Mouse (Mus musculus) intestine, embryonic 14.5 days (tissue): Measurements from ENCODE around the gene Amt. TPM values are rescaled to one million over a fixed set of nuclear protein-coding genes. Genes with fewer than 3 reads are reported as not detected.
A peak's percentile ranks its signal among the peaks of the same experiment; 100 is the strongest.
"Not testable (repeated sequence)": the region's sequence is repeated elsewhere in the genome, so short reads cannot be mapped to it uniquely, and the experiment has no call there.

ENCODE experiments used
- ATAC-seq: fragments of 200-750 bp; cut with Nextera tagmentation; replicated peaks from 2 replicates; pipeline ENCODE4 v1.8.0; 2017; ENCODE audit warnings: low read depth, moderate number of reproducible peaks, moderate TSS enrichment, moderate library complexity; ENCODE audit not compliant: low FRiP score, low TSS enrichment
- DNase-seq: peaks from one replicate; pipeline ENCODE4 v3.0.0-alpha.2; 2018; ENCODE audit warnings: low spot score
- H3K27ac ChIP-seq: fragments of 300-500 bp; sonication (generic); 2 replicates; pipeline ENCODE4 v1.5.1; 2014; ENCODE audit warnings: low read depth, mild to moderate bottlenecking, control low read depth
- H3K27me3 ChIP-seq: fragments of 300-500 bp; sonication (generic); replicated peaks from 2 replicates; pipeline ENCODE4 v1.6.1; 2014; ENCODE audit warnings: low read length, control low read depth; ENCODE audit not compliant: control insufficient read depth, insufficient read depth
- H3K36me3 ChIP-seq: fragments of 300-500 bp; sonication (generic); 2 replicates; pipeline ENCODE4 v1.6.1; 2014; ENCODE audit warnings: low read length, control low read depth; ENCODE audit not compliant: control insufficient read depth, insufficient read depth
- H3K4me1 ChIP-seq: fragments of 300-500 bp; sonication (generic); replicated peaks from 2 replicates; pipeline ENCODE4 v1.6.1; 2014; ENCODE audit warnings: low read length, control low read depth, mixed read lengths; ENCODE audit not compliant: control insufficient read depth, insufficient read depth
- H3K4me2 ChIP-seq: fragments of 300-500 bp; sonication (generic); 2 replicates; pipeline ENCODE4 v1.6.1; 2014; ENCODE audit warnings: low read length
- H3K4me3 ChIP-seq: fragments of 300-500 bp; sonication (generic); 2 replicates; pipeline ENCODE4 v1.5.1; 2014; ENCODE audit warnings: low read depth, low read length, control low read depth, mixed read lengths
- H3K9ac ChIP-seq: fragments of 300-500 bp; sonication (generic); 2 replicates; pipeline ENCODE4 v1.6.1; 2014; ENCODE audit warnings: mild to moderate bottlenecking, low read length
- H3K9me3 ChIP-seq: fragments of 300-500 bp; sonication (generic); 2 replicates; pipeline ENCODE4 v1.6.1; 2016; ENCODE audit warnings: low read length, control low read depth; ENCODE audit not compliant: control insufficient read depth
- WGBS: fragments of 180-500 bp; shearing (Covaris S2); extraction: QIAGEN DNeasy Blood & Tissue Kit; methylation state at CpG from one replicate; pipeline ENCODE4 v1.1.7; 2014; 5-methylcytosine and 5-hydroxymethylcytosine counted together
- polyA plus RNA-seq: library from polyadenylated mRNA; unstranded; fragments of >200 nt; fragmentation: Nextera tagmentation; extraction: Ambion mirVana; gene quantifications from 2 replicates; pipeline ENCODE4 v1.2.1, GENCODE M21; 2014

The Amt gene
- polyA plus RNA-seq, 1 experiment from 2014 or later = 23.0 TPM

DNA sequence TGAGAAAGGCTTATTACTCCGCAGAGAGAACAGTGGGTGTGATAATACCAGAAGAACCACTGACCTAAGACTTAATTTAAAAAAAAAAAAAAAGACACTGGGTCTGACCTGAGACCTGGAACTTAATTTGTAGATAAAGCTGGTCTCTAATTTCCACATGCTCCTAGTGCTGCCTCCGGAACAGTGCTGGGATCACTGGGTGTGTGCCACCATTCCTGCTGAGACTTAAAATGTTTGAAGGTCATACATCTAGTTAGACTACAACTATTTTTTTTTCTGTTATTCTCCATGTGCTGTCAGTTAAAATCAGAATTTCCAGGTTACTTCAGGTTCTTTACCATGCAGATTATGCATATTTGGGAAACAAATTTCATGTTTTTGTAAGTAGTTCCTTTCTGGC is 11.5 kb downstream of the Amt start:
- Histone ChIP-seq H3K27ac (no peak overlapping the region), H3K4me1 (peaks cover 28% of the 10 kb centered on the region), H3K4me3 (peak overlapping the region; percentile 94), H3K9ac (peak overlapping the region; percentile 98), H3K36me3 (peaks cover 8% of the 10 kb centered on the region), H3K9me3 (no peaks in the 10 kb centered on the region), H3K27me3 (no peaks in the 10 kb centered on the region), H3K4me2 (peak overlapping the region; percentile 96)
- no peak for ATAC-seq
- no peak for DNase-seq
- WGBS = 61% methylated on average over 2 of the region's 2 CpGs

DNA sequence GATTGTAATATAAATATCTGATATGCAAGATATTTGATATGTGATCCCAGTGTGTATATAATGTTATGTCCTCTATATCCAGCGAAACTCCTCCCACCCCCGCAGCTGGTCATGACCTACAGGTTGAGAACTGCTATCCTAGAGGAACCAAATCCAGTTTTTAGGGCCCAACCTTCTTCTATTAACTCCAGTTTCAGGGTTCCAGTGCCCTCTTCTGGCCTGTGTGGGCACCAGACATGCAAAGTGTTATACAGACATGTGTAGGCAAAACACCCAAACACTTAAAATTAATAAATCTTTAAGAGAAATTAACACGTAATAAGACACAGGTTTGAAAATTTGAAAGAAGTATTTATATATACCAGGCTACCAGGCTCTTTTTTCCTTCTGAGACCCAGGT is 20.9 kb downstream of the Amt start:
- no peaks in the 10 kb centered on the region for H3K9me3 ChIP-seq
- WGBS = 96% methylated on average over 3 of the region's 3 CpGs

DNA sequence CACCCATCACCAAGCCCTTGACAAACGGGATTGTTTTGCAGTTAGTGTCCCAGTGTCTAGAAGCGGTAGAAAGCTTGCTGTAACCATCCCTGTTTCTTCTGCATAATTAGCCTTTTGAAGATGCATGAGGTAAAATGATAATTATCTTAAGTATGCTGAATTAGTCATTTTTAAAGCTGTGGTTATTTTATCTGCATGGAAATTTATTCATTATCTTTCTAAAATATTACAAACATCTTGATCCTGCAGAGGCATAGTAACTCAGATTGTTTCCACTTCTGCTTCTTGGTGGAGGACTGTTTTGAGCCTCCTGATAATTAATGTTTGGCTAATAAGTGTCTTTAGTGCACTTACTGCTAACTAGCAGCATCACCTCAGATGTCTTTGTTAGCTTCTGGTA is 21.8 kb downstream of the Amt start:
- no peak for ATAC-seq
- H3K4me3 ChIP-seq = no peak overlapping the region
- H3K9ac ChIP-seq = no peak overlapping the region
- H3K27me3 ChIP-seq = no peaks in the 10 kb centered on the region
- no peaks in the 10 kb centered on the region for H3K4me1 ChIP-seq
- H3K27ac ChIP-seq = no peak overlapping the region
- H3K9me3 ChIP-seq = no peaks in the 10 kb centered on the region
- WGBS = 81% methylated on average over 2 of the region's 2 CpGs
- no peak overlapping the region for H3K4me2 ChIP-seq
- no peak for DNase-seq
- peaks cover 52% of the 10 kb centered on the region for H3K36me3 ChIP-seq

More for the DNA sequence above, 20.9 kb downstream of the Amt start:
- Histone ChIP-seq H3K4me3 (no peak overlapping the region), H3K27ac (no peak overlapping the region), H3K4me1 (no peaks in the 10 kb centered on the region), H3K9ac (no peak overlapping the region), H3K27me3 (no peaks in the 10 kb centered on the region), H3K36me3 (peaks cover 52% of the 10 kb centered on the region), H3K4me2 (no peak overlapping the region)
- DNase-seq = no peak
- no peak for ATAC-seq

DNA sequence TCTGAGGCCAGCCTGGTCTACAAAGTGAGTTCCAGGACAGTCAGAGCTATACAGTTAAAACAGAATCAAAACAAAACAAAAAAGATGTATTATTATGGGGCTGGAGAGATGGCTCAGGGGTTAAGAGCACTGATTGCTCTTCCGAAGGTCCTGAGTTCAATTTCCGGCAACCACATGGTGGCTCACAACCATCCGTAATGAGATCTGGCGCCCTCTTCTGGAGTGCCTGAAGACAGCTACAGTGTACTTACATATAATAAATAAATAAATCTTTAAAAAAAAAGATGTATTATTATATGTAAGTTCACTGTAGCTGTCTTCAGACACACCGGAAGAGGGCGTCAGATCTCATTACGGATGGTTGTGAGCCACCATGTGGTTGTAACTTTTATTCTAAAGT is 25.4 kb downstream of the Amt start:
- not testable (repeated sequence) for DNase-seq, ATAC-seq, H3K27me3 ChIP-seq, H3K9ac ChIP-seq, H3K9me3 ChIP-seq, H3K4me3 ChIP-seq, H3K4me2 ChIP-seq, H3K4me1 ChIP-seq, H3K27ac ChIP-seq
- 96% methylated on average over 7 of the region's 7 CpGs for WGBS
- H3K36me3 ChIP-seq = peaks cover 41% of the 10 kb centered on the region

DNA sequence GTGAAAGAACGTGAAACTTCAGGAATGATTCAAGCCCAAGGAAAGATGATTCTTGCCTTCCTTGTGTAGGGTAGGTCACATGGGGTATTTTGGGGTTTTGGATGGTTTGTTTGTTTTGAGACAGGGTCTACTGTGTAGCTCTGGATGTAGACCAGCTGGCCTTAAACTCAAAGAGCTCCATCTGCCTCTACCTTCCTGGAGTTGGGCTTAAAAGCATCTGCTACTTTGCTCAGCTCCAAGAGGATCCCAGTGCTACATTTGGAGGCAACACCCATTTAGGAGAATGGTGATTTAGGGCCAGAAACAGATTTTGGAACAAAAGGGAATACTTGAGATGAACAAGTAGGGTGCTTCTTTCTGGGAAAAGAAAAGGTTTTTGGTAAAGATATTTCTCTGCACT is 28.1 kb downstream of the Amt start:
- Histone ChIP-seq H3K4me1 (no peaks in the 10 kb centered on the region), H3K27ac (no peak overlapping the region), H3K36me3 (peaks cover 48% of the 10 kb centered on the region), H3K4me2 (no peak overlapping the region), H3K9ac (no peak overlapping the region), H3K27me3 (no peaks in the 10 kb centered on the region), H3K9me3 (no peaks in the 10 kb centered on the region), H3K4me3 (no peak overlapping the region)
- WGBS = 91% methylated on average over 1 of the region's 1 CpGs
- ATAC-seq = no peak
- no peak for DNase-seq

DNA sequence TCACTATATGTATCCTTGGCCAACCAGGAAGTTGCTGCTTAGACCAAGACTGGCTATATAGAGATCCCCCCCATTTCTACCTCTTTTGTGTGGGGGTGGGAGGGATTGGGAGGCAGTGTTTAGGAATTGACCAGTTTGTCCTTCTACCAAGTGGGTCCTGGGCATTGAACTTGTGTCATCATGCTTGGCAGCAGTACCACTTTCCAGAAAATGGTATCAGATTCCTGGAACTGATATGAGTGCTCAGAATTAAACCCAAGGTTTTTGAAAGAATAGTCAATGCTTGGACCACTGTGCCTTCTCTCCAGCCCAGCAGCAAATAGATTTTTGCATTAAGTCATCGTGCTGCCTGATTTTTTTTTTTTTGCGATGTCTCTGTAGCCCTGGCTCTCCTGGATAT is 29.2 kb downstream of the Amt start:
- peaks cover 49% of the 10 kb centered on the region for H3K36me3 ChIP-seq
- H3K9ac ChIP-seq = no peak overlapping the region
- no peaks in the 10 kb centered on the region for H3K27me3 ChIP-seq
- no peaks in the 10 kb centered on the region for H3K9me3 ChIP-seq
- DNase-seq (no peak), ATAC-seq (no peak)
- no peak overlapping the region for H3K27ac ChIP-seq
- H3K4me3 ChIP-seq = no peak overlapping the region
- no peaks in the 10 kb centered on the region for H3K4me1 ChIP-seq
- H3K4me2 ChIP-seq = no peak overlapping the region
- WGBS = 93% methylated on average over 2 of the region's 2 CpGs

DNA sequence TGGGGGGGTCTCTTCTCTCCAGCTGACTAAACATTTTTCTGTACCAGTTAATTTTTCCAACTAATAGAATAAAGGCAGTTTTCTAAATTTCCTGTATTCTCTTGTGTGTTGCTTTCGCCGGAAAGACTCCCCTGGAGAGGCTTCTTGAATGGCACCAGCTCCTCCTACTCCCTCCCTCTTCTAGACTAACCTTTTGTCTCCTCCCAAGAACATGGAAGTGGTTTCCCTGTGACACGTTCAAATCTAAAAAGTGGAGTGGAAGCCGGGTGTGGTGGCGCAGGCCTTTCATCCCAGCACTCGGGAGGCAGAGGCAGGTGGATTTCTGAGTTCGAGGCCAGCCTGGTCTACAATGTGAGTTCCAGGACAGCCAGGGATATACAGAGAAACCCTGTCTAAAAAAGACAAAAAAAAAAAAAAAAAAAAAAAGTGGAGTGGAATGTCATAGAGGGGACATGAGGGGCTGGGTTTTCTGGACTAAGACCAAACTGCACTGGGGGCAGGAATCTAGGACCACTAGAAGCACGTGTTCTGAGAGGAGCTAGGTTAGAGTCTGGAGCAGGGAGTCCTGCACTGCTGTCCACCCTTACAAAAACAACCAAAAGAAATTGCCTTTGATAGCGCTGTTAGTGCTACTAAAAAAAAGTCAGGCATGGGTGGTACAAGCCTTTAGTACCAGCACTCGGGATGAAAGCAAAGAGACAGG is 41.3 kb downstream of the Amt start:
- no peak overlapping the region; the same call in 1 of the 2 replicates for H3K9ac ChIP-seq

DNA sequence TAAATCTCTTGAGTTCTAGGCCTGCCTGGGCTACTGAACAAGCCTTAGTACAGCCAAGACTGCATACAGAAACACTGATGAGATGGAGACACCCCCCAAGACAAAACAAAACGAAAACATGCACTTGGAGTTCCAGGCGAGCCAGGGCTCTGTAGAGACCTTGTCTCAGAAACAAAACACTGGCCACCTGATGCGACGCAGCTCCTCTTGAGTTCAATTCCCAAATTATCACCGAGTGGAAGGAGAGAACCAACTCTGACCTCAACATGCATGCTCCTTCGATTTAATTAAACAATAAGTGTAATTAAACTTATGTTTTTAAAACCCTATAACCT is 41.9 kb downstream of the Amt start:
- Histone ChIP-seq H3K4me1 (peaks cover 19% of the 10 kb centered on the region; the same call in 1 of the 2 replicates), H3K9me3 (no peaks in the 10 kb centered on the region), H3K4me2 (peak overlapping the region; percentile 88), H3K9ac (peak overlapping the region; percentile 93), H3K27ac (peak overlapping the region; percentile 96), H3K27me3 (no peaks in the 10 kb centered on the region), H3K4me3 (peak overlapping the region; percentile 89), H3K36me3 (peaks cover 38% of the 10 kb centered on the region)
- 29% methylated on average over 6 of the region's 6 CpGs for WGBS
- DNase-seq = peak; percentile 59
- no peak; the same call in 1 of the 2 replicates for ATAC-seq

More for the DNA sequence above, 41.3 kb downstream of the Amt start:
- Histone ChIP-seq H3K9me3 (no peaks in the 10 kb centered on the region), H3K27ac (peak overlapping the region; percentile 96), H3K36me3 (peaks cover 43% of the 10 kb centered on the region), H3K4me1 (peaks cover 19% of the 10 kb centered on the region; the same call in 1 of the 2 replicates), H3K27me3 (no peaks in the 10 kb centered on the region), H3K4me3 (peak overlapping the region; percentile 89; the same call in 1 of the 2 replicates), H3K4me2 (peak overlapping the region; percentile 88)
- WGBS = 70% methylated on average over 10 of the region's 10 CpGs
- no peak for ATAC-seq
- DNase-seq = no peak
